Mouse (Mus musculus) myocyte (in vitro differentiated cells): ENCODE data around the gene Sec14l1. TPM values are rescaled to one million over a fixed set of nuclear protein-coding genes. Genes with fewer than 3 reads are reported as not detected.
A peak's percentile ranks its signal among the peaks of the same experiment; 100 is the strongest.

Experiments
- H3K27me3 ChIP-seq: one replicate; pipeline ENCODE4 v1.6.1; 2011; ENCODE audit not compliant: control insufficient read depth, insufficient read depth, insufficient read length
- H3K36me3 ChIP-seq: one replicate; pipeline ENCODE4 v1.6.1; 2011; ENCODE audit not compliant: control insufficient read depth, insufficient read depth
- H3K4me2 ChIP-seq: one replicate; pipeline ENCODE4 v1.6.1; 2011; ENCODE audit warnings: low read depth, control low read depth
- H3K4me3 ChIP-seq: one replicate; pipeline ENCODE4 v1.5.1; 2011; ENCODE audit warnings: mild to moderate bottlenecking, control low read depth, moderate library complexity
- H3K79me2 ChIP-seq: one replicate; pipeline ENCODE4 v1.6.1; 2011; ENCODE audit not compliant: control insufficient read depth, insufficient read depth
- H3ac ChIP-seq: one replicate; pipeline ENCODE4 v1.6.1; 2011; ENCODE audit not compliant: control insufficient read depth, insufficient read length
- CEBPB ChIP-seq: IDR thresholded peaks from 2 replicates; pipeline ENCODE4 v1.6.1; 2011; ENCODE audit warnings: mild to moderate bottlenecking, moderate library complexity; ENCODE audit not compliant: poor library complexity, insufficient read depth, severe bottlenecking
- E2F4 ChIP-seq: IDR thresholded peaks from one replicate; pipeline ENCODE4 v1.6.1; 2011; ENCODE audit warnings: mild to moderate bottlenecking, control low read depth, moderate library complexity; ENCODE audit not compliant: insufficient read depth
- MAX ChIP-seq: IDR thresholded peaks from one replicate; pipeline ENCODE4 v1.6.1; 2011; ENCODE audit warnings: low read depth, mild to moderate bottlenecking, control low read depth
- MYOD1 ChIP-seq, 3 experiments: IDR thresholded peaks; one replicate each; pipeline ENCODE4 v1.6.1; 2011; ENCODE audit warnings: control low read depth in 2 of 3, low read depth in 2 of 3, mild to moderate bottlenecking in 2 of 3, moderate library complexity in 1 of 3; ENCODE audit not compliant: insufficient read length in 2 of 3, control insufficient read depth in 1 of 3
- MYOG ChIP-seq, 3 experiments: IDR thresholded peaks; one replicate each; pipeline ENCODE4 v1.6.1; 2011; ENCODE audit warnings: control low read depth in 2 of 3, low read depth in 2 of 3, mild to moderate bottlenecking in 2 of 3; ENCODE audit not compliant: insufficient read length in 2 of 3, control insufficient read depth in 1 of 3, insufficient read depth in 1 of 3
- POLR2A ChIP-seq: IDR thresholded peaks from one replicate; pipeline ENCODE4 v1.6.1; 2011; ENCODE audit warnings: low read depth, mild to moderate bottlenecking, control low read depth, moderate library complexity; ENCODE audit not compliant: insufficient read length
- POLR2AphosphoS2 ChIP-seq: IDR thresholded peaks from one replicate; pipeline ENCODE4 v1.6.1; 2011; ENCODE audit warnings: low read depth, control low read depth; ENCODE audit not compliant: insufficient read length
- REST ChIP-seq: IDR thresholded peaks from one replicate; pipeline ENCODE4 v1.6.1; 2011; ENCODE audit warnings: mild to moderate bottlenecking, control low read depth, moderate library complexity; ENCODE audit not compliant: insufficient read depth, insufficient read length
- SRF ChIP-seq: IDR thresholded peaks from one replicate; pipeline ENCODE4 v1.6.1; 2011; ENCODE audit warnings: low read depth; ENCODE audit not compliant: control insufficient read depth, insufficient read length
- TCF12 ChIP-seq: IDR thresholded peaks from one replicate; pipeline ENCODE4 v1.6.1; 2011; ENCODE audit warnings: mild to moderate bottlenecking, control low read depth; ENCODE audit not compliant: poor library complexity, insufficient read depth, severe bottlenecking
- TCF3 ChIP-seq: IDR thresholded peaks from one replicate; pipeline ENCODE4 v1.6.1; 2011; ENCODE audit warnings: low read depth, control low read depth; ENCODE audit not compliant: insufficient read length
- USF1 ChIP-seq: IDR thresholded peaks from one replicate; pipeline ENCODE4 v1.6.1; 2011; ENCODE audit warnings: low read depth, mild to moderate bottlenecking, control low read depth, moderate library complexity
- polyA plus RNA-seq: library from polyadenylated mRNA; unstranded; fragments of >200 nt; fragmentation: generic; extraction: Trizol; gene quantifications from one replicate; pipeline ENCODE4 v1.2.1, GENCODE M21; 2012; ENCODE audit warnings: missing spikeins

Sec14l1 gene
- polyA plus RNA-seq, 1 experiment: 84.8 TPM

- H3K36me3 ChIP-seq: peaks cover 48% of the 10 kb centered on the region
- H3K4me3 ChIP-seq: no peak overlapping the region
Observed at GRCm38 (mm10) chr11:117146118-117146506, 31.1 kb downstream of the Sec14l1 start.

GRCm38 (mm10) chr11:117146776-117147536 lies 32.0 kb downstream of the Sec14l1 start:
- Histone ChIP-seq H3K4me3 (no peak overlapping the region), H3K27me3 (no peaks in the 10 kb centered on the region), H3K36me3 (peaks cover 51% of the 10 kb centered on the region), H3ac (no peak overlapping the region), H3K4me2 (no peak overlapping the region), H3K79me2 (no peaks in the 10 kb centered on the region)
- no peak for TF ChIP-seq MYOD1 (IDR thresholded peaks at IDR 0.05; ENCODE audit: control insufficient read depth in 1 of 3, insufficient read length in 2 of 3, low read depth in 2 of 3)
- no peak for TF ChIP-seq E2F4
- no peak for TF ChIP-seq MYOG (IDR thresholded peaks at IDR 0.05; ENCODE audit: control insufficient read depth in 1 of 3, insufficient read depth in 1 of 3, insufficient read length in 2 of 3, low read depth in 2 of 3)
- TF ChIP-seq SRF: no peak
- no peak for TF ChIP-seq MAX
- no peak for TF ChIP-seq CEBPB
- TF ChIP-seq TCF12: no peak
- no peak for TF ChIP-seq TCF3
- TF ChIP-seq USF1: no peak
- no peak for TF ChIP-seq POLR2AphosphoS2
- no peak for TF ChIP-seq REST
- TF ChIP-seq POLR2A: no peak

More at GRCm38 (mm10) chr11:117146118-117146506, 31.1 kb downstream of the Sec14l1 start:
- Histone ChIP-seq H3ac (no peak overlapping the region), H3K27me3 (no peaks in the 10 kb centered on the region), H3K4me2 (no peak overlapping the region), H3K79me2 (peaks cover 3% of the 10 kb centered on the region)
- TF ChIP-seq REST (no peak), MYOG (IDR thresholded peaks at IDR 0.05; ENCODE audit: control insufficient read depth in 1 of 3, insufficient read depth in 1 of 3, insufficient read length in 2 of 3, low read depth in 2 of 3) (no peak), POLR2A (no peak), POLR2AphosphoS2 (no peak), USF1 (no peak), MAX (no peak), E2F4 (no peak), TCF12 (no peak), TCF3 (no peak), CEBPB (no peak), SRF (no peak), MYOD1 (IDR thresholded peaks at IDR 0.05; ENCODE audit: control insufficient read depth in 1 of 3, insufficient read length in 2 of 3, low read depth in 2 of 3) (no peak)

- TF ChIP-seq TCF3 (no peak), MYOD1 (IDR thresholded peaks at IDR 0.05; ENCODE audit: control insufficient read depth in 1 of 3, insufficient read length in 2 of 3, low read depth in 2 of 3) (no peak)
- no peaks in the 10 kb centered on the region for H3K79me2 ChIP-seq
- H3K4me3 ChIP-seq: no peak overlapping the region
- H3K4me2 ChIP-seq: no peak overlapping the region
- H3ac ChIP-seq: no peak overlapping the region
- H3K27me3 ChIP-seq: no peaks in the 10 kb centered on the region
- H3K36me3 ChIP-seq: peaks cover 48% of the 10 kb centered on the region
Observed at GRCm38 (mm10) chr11:117148893-117149685, 34.1 kb downstream of the Sec14l1 start.

- H3K27me3 ChIP-seq: no peaks in the 10 kb centered on the region
Observed at GRCm38 (mm10) chr11:117150467-117150966, 35.5 kb downstream of the Sec14l1 start.

More at GRCm38 (mm10) chr11:117150467-117150966, 35.5 kb downstream of the Sec14l1 start:
- no peak for TF ChIP-seq USF1
- no peak for TF ChIP-seq TCF3
- peak in 1 of 3 experiments; percentile 57 for TF ChIP-seq MYOD1 (IDR thresholded peaks at IDR 0.05; ENCODE audit: control insufficient read depth in 1 of 3, insufficient read length in 2 of 3, low read depth in 2 of 3)
- no peak for TF ChIP-seq MYOG (IDR thresholded peaks at IDR 0.05; ENCODE audit: control insufficient read depth in 1 of 3, insufficient read depth in 1 of 3, insufficient read length in 2 of 3, low read depth in 2 of 3)
- TF ChIP-seq SRF: no peak
- TF ChIP-seq REST: no peak
- no peak for TF ChIP-seq MAX
- TF ChIP-seq E2F4: no peak
- no peak for TF ChIP-seq CEBPB
- Histone ChIP-seq H3K4me3 (no peak overlapping the region), H3K4me2 (no peak overlapping the region), H3K36me3 (peaks cover 38% of the 10 kb centered on the region), H3K79me2 (no peaks in the 10 kb centered on the region), H3ac (no peak overlapping the region)
